8 mouse cellular contexts compared by ENCODE assay signal in the genomic region with DNA sequence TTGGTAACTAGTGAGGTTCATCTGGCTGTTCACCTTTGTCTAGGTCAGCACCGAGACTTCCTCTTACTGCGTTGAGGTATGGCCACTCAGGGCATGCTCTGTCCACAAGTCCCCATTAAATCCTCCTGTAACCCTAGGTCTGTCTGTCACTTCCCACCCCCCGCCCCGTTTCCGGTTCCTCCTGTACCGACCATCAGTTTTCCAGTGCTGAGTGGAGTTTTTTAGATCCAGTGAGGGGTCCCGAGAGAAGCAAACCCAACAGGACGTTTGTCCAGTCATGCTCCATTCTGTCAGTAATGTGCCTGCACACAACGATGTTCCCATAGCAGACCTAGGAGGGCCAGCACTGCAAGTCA. TPM values are rescaled to one million over a fixed set of nuclear protein-coding genes. Genes with fewer than 3 reads are reported as not detected.
DNase-seq lines count a peak whose midpoint lies in the region; ATAC-seq lines count a peak whose summit lies in the region.

No protein-coding gene starts in this region.

- H3K36me3 ChIP-seq in lung, embryonic 15.5 days = no peaks in the 10 kb centered on the region
- H3K36me3 ChIP-seq in forebrain, embryonic 13.5 days (ENCODE audit: poor library complexity, severe bottlenecking) = peaks cover 27% of the 10 kb centered on the region
- H3K36me3 ChIP-seq in limb, embryonic 10.5 days = peaks cover 6% of the 10 kb centered on the region; the same call in 1 of the 2 replicates
- H3K36me3 ChIP-seq in neural tube, embryonic 14.5 days (ENCODE audit: control insufficient read depth, insufficient read depth, low read length) = 0 out of 2 replicates have a peak, but pooled peaks cover 4% of the 10 kb centered on the region

- H3K9ac ChIP-seq in lung, embryonic 15.5 days = no peak overlapping the region
- H3K9ac ChIP-seq in forebrain, embryonic 13.5 days = no peak overlapping the region
- no peak overlapping the region for H3K9ac ChIP-seq in neural tube, embryonic 14.5 days (replicated peaks; ENCODE audit: low read depth, low read length)

- peak overlapping the region; percentile 26 for H3K4me3 ChIP-seq in lung, embryonic 15.5 days
- H3K4me3 ChIP-seq in forebrain, embryonic 13.5 days = peak overlapping the region; percentile 22
- peak overlapping the region; percentile 37 for H3K4me3 ChIP-seq in limb, embryonic 10.5 days
- H3K4me3 ChIP-seq in neural tube, embryonic 14.5 days (ENCODE audit: low read depth, low read length) = peak overlapping the region; percentile 19; the same call in 1 of the 2 replicates

- H3K27me3 ChIP-seq in lung, embryonic 15.5 days = no peaks in the 10 kb centered on the region
- H3K27me3 ChIP-seq in forebrain, embryonic 13.5 days = no peaks in the 10 kb centered on the region
- H3K27me3 ChIP-seq in limb, embryonic 10.5 days (ENCODE audit: low read depth, poor library complexity, severe bottlenecking) = no peaks in the 10 kb centered on the region
- H3K27me3 ChIP-seq in neural tube, embryonic 14.5 days (ENCODE audit: control insufficient read depth, insufficient read depth, low read length) = no peaks in the 10 kb centered on the region

- H3K4me1 ChIP-seq in lung, embryonic 15.5 days = peaks cover 9% of the 10 kb centered on the region; the same call in 1 of the 2 replicates
- peaks cover 7% of the 10 kb centered on the region for H3K4me1 ChIP-seq in forebrain, embryonic 13.5 days
- peaks cover 34% of the 10 kb centered on the region for H3K4me1 ChIP-seq in limb, embryonic 10.5 days
- no peaks in the 10 kb centered on the region for H3K4me1 ChIP-seq in neural tube, embryonic 14.5 days (ENCODE audit: control insufficient read depth, insufficient read depth, low read length)

- DNase-seq in lung, postnatal 25 days (ENCODE audit: low spot score) = no peak
- no peak for DNase-seq in limb, embryonic 10.5 days (ENCODE audit: low spot score)
- DNase-seq in retina, postnatal 1 day = no peak
- DNase-seq in ovary, postnatal 14 days (ENCODE audit: low spot score) = no peak
- no peak for DNase-seq in right cerebral cortex, postnatal 10 days (ENCODE audit: low spot score in 2 of 2)

- H3K27ac ChIP-seq in lung, embryonic 15.5 days = 0 out of 2 replicates have a peak overlapping the region, but pooled peaks have one; percentile 23
- H3K27ac ChIP-seq in forebrain, embryonic 13.5 days = 0 out of 2 replicates have a peak overlapping the region, but pooled peaks have one; percentile 4
- H3K27ac ChIP-seq in limb, embryonic 10.5 days = peak overlapping the region; percentile 75
- H3K27ac ChIP-seq in neural tube, embryonic 14.5 days (ENCODE audit: low read depth, low read length) = no peak overlapping the region; the same call in 1 of the 2 replicates

- ATAC-seq in lung, embryonic 15.5 days (ENCODE audit: borderline replicate concordance, extremely low read depth, low FRiP score, low TSS enrichment) = no peak
- ATAC-seq in forebrain, embryonic 13.5 days = no peak
- ATAC-seq in neural tube, embryonic 14.5 days (ENCODE audit: low read depth) = no peak

- WGBS in lung, embryonic 15.5 days = 58% methylated on average over 9 of the region's 9 CpGs
- WGBS in forebrain, embryonic 13.5 days = 72% methylated on average over 9 of the region's 9 CpGs
- 65% methylated on average over 9 of the region's 9 CpGs for WGBS in limb, embryonic 10.5 days
- 75% methylated on average over 9 of the region's 9 CpGs for WGBS in neural tube, embryonic 14.5 days

- H3K9me3 ChIP-seq in lung, embryonic 15.5 days = no peaks in the 10 kb centered on the region
- no peaks in the 10 kb centered on the region for H3K9me3 ChIP-seq in forebrain, embryonic 13.5 days (replicated peaks)
- no peaks in the 10 kb centered on the region for H3K9me3 ChIP-seq in limb, embryonic 10.5 days (replicated peaks)
- H3K9me3 ChIP-seq in neural tube, embryonic 14.5 days (ENCODE audit: control insufficient read depth, low read length) = no peaks in the 10 kb centered on the region

- peak overlapping the region; percentile 54 for H3K4me2 ChIP-seq in lung, embryonic 15.5 days
- H3K4me2 ChIP-seq in forebrain, embryonic 13.5 days = peak overlapping the region; percentile 49
- peak overlapping the region; percentile 40 for H3K4me2 ChIP-seq in neural tube, embryonic 14.5 days (ENCODE audit: low read depth, low read length)

RNA-seq across cellular contexts. Expression of gene Gaa, which starts 9.5 kb away (rescaled TPM):
- 61.5 and 66.1 TPM in 2 replicates for polyA plus RNA-seq in lung, embryonic 15.5 days (2015; fragmentation: Nextera tagmentation; extraction: Ambion mirVana)
- polyA plus RNA-seq in forebrain, embryonic 13.5 days (2015; fragmentation: Nextera tagmentation; extraction: Ambion mirVana) = 26.8 and 33.6 TPM in 2 replicates
- 23.4 and 27.8 TPM in 2 replicates for polyA plus RNA-seq in limb, embryonic 10.5 days (2016; fragmentation: Nextera tagmentation; extraction: Ambion mirVana)
- 66.0 and 69.1 TPM in 2 replicates for polyA plus RNA-seq in neural tube, embryonic 14.5 days (2014; fragmentation: Nextera tagmentation; extraction: Ambion mirVana)

RNA-seq across cellular contexts. Expression of gene Ccdc40, which starts 29.8 kb away (rescaled TPM):
- polyA plus RNA-seq in lung, embryonic 15.5 days (2015; fragmentation: Nextera tagmentation; extraction: Ambion mirVana) = 4.9 and 5.7 TPM in 2 replicates
- 14.3 and 17.2 TPM in 2 replicates for polyA plus RNA-seq in forebrain, embryonic 13.5 days (2015; fragmentation: Nextera tagmentation; extraction: Ambion mirVana)
- 9.8 and 12.8 TPM in 2 replicates for polyA plus RNA-seq in limb, embryonic 10.5 days (2016; fragmentation: Nextera tagmentation; extraction: Ambion mirVana)
- polyA plus RNA-seq in neural tube, embryonic 14.5 days (2014; fragmentation: Nextera tagmentation; extraction: Ambion mirVana) = 12.0 and 13.5 TPM in 2 replicates

RNA-seq across cellular contexts. Expression of gene Tbc1d16, which starts 29.9 kb away (rescaled TPM):
- polyA plus RNA-seq in lung, embryonic 15.5 days (2015; fragmentation: Nextera tagmentation; extraction: Ambion mirVana) = 19.9 and 20.9 TPM in 2 replicates
- polyA plus RNA-seq in forebrain, embryonic 13.5 days (2015; fragmentation: Nextera tagmentation; extraction: Ambion mirVana) = 45.3 and 46.0 TPM in 2 replicates
- polyA plus RNA-seq in limb, embryonic 10.5 days (2016; fragmentation: Nextera tagmentation; extraction: Ambion mirVana) = 19.6 and 20.2 TPM in 2 replicates
- 34.0 and 37.9 TPM in 2 replicates for polyA plus RNA-seq in neural tube, embryonic 14.5 days (2014; fragmentation: Nextera tagmentation; extraction: Ambion mirVana)

RNA-seq across cellular contexts. Expression of gene Eif4a3, which starts 41.7 kb away (rescaled TPM):
- polyA plus RNA-seq in lung, embryonic 15.5 days (2015; fragmentation: Nextera tagmentation; extraction: Ambion mirVana) = 369 and 387 TPM in 2 replicates
- polyA plus RNA-seq in forebrain, embryonic 13.5 days (2015; fragmentation: Nextera tagmentation; extraction: Ambion mirVana) = 366 and 398 TPM in 2 replicates
- 503 and 564 TPM in 2 replicates for polyA plus RNA-seq in limb, embryonic 10.5 days (2016; fragmentation: Nextera tagmentation; extraction: Ambion mirVana)
- polyA plus RNA-seq in neural tube, embryonic 14.5 days (2014; fragmentation: Nextera tagmentation; extraction: Ambion mirVana) = 240 and 251 TPM in 2 replicates

RNA-seq across cellular contexts. Expression of gene Card14, which starts 49.4 kb away (rescaled TPM):
- 0.05 and 0.09 TPM in 2 replicates for polyA plus RNA-seq in lung, embryonic 15.5 days (2015; fragmentation: Nextera tagmentation; extraction: Ambion mirVana)
- polyA plus RNA-seq in forebrain, embryonic 13.5 days (2015; fragmentation: Nextera tagmentation; extraction: Ambion mirVana) = not detected in 2 replicates
- polyA plus RNA-seq in limb, embryonic 10.5 days (2016; fragmentation: Nextera tagmentation; extraction: Ambion mirVana) = 0.08 and 0.30 TPM in 2 replicates
- polyA plus RNA-seq in neural tube, embryonic 14.5 days (2014; fragmentation: Nextera tagmentation; extraction: Ambion mirVana) = 0.25 and 0.32 TPM in 2 replicates
